Mouse (Mus musculus) embryo, embryonic 10 days (tissue): Measurements from ENCODE around the gene Gm5751.
"Not testable (repeated sequence)": the region's sequence is repeated elsewhere in the genome, so short reads cannot be mapped to it uniquely, and the experiment has no call there.

ENCODE experiments used
- DNase-seq: peaks from one replicate; pipeline ENCODE4 v3.0.0-alpha.2; 2015; ENCODE audit warnings: low spot score

Gene Gm5751

DNA sequence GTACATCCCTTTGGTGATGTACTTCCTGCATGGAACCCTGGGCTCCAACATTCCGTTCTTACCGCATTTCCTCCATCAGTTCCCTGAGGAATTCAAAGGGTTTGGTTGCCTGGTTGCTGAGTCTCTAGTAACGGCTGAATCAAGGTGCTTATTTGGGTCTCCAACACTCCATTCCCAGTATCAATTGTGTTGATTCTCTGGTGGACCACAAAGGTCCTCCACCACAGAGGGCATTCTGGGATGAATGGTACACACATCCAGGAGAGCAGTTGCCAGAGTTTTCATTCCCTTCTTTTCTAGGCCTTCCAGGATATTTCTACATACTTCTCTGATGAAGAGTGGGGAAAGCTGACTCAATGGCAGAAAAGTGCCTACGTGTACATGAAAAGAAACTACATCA is at the start of gene Gm5751:
Gene Gm5751, plus strand, starts transcription at position 301 of the 400 bp plus-strand sequence.
- not testable (repeated sequence) for DNase-seq

DNA sequence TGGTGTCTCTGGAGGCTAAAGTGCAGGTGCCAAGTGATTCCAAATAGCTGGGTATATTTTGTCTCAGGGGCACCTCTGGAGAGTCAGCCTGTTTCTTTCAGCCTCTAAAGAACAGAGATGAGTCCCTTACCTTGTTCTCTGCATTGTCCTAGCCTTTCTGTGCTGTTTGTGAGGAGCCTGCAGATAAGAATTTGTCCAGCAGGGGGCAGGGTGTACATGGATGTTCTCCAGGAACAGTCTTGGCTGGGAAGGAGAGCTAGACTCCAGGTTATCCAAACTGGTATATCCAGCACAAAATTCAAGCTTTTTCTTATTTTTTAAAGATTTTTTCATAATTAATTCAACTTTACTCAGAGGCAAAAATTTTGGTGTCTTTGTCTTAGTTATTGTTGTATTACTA is 42.0 kb upstream of the Gm5751 start:
- DNase-seq: peak; percentile 15

DNA sequence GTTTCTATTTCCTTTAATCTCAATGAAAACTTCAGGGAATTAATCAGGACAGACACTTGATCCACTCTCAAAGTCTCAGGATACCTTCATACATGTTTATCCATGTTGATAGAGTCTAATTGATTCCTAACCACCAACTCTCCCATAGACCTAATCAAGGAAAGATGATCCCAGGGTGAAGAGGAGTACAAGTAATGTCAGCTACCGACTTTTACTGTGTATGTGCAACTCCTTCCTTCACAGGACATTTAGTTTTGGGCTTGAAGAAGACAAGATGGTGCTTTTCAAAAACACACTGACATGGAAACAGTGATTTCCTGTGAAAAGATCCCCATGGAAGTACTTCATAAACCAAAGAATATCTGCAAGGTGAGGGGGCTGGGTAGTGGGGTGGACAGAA is 30.4 kb upstream of the Gm5751 start, which contains the start of gene Gm6592:
Gene Gm6592, plus strand, starts transcription at position 301 of the 400 bp plus-strand sequence.
- no peak for DNase-seq

DNA sequence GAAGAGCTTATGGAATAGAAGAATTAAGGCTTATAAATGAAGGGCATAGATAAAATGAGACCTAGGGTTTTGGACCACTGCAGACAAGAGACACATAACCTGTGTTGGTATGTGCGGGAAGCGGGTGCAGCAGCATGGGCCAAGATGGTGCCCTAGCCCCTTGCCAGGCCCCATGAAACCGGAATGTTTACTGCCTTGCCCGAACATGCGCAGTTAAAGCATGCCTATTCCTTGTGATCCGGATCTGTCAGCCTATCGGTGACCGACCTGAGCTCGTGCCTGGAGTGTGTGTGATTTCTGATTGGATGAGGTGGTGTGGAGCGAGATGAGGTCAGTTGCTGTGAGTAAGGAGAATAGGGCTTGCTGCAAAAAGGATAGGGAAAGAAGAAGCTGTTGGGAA is 21.6 kb upstream of the Gm5751 start:
- DNase-seq: no peak

DNA sequence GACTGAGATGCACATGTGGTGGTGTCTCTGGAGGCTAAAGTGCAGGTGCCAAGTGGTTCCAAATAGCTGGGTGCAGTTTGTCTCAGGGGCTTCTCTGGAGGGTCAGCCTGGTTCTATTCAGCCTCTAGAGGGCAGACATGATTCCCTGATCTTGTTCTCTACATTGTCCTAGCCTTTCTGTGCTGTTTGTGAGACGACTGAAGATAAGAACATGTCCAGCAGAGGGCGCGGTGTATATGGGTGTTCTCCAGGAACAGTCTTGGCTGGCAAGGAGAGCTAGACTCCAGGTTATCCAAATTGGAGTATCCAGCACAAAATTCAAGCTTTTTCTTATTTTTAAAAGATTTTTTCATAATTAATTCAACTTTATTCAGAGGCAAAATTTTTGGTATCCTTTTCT is 9.7 kb upstream of the Gm5751 start:
- peak; percentile 83 for DNase-seq

DNA sequence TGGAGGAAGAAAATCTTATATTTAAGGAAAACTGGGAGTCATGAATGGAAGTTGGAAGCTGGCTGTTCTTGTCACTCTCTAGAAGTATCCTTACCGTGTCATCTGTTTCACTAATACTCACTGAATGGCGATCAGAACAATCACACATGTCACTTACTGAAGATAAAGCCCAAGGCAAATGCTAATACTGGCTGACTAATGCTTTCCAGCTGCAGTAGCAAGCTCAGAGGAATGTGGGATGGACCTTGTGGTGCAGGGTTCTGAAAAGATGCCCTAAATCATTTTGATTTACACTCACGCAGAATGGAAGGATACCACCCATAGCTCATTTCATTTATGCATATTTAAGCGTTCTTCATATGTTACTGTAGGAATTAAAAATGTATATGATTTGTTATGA is 10.3 kb downstream of the Gm5751 start:
- DNase-seq: no peak

DNA sequence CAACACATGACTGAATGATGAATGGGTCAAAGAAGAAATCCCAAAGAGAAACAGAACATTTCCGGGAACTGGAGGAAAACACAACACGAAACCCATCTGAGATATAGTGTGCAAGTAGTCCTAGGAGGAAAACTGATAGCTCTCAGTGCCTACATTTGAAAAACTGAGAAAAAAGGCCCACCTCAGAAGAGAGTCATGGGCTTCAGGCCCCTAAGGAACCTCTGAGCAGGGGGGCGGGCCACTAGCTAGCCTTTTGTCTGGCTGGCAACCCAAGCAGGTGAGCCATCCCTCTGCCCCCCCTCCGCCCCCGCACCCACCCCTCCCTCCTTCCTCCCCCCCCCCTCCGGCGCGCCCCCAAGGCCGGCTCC is 17.9 kb downstream of the Gm5751 start:
- DNase-seq: no peak

DNA sequence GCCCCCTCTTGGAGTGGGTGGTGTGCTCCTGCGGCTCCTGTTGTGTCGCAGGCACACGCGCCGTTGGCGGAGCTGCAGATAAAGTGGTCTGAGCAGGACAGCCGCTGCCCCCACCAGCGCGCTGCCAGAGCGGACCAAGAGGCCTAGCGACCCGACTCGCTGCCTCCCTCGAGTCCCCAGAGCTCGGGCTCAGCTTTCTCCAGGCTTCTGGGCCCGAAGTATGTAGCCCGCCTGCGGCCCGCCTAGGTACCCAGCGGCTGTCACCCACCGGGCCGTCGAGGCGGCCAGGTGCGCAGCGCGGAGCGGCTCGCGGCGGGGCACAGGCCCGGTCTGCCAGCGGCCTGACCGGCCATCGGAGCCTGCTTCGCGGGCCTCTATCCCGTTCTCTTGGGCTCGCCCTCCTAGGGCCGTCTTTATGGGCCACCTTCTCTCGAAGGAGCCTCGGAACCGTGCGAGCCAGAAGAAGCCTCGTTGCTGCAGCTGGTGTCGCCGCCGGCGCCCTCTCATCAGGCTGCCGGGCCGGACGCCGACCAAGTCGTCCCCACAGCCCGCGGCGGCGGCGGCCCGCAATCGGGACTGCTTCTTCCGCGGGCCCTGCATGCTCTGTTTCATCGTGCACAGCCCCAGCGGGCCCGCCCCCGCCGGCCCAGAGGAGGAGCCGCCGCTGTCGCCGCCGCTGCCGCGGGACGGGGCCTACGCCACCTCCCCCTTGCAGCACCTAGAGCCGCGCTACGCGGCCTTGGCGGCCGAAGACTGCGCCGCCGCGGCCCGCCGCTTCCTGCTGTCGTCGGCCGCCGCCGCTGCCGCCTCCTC is 18.5 kb downstream of the Gm5751 start, which contains the start of gene B630019K06Rik:
Gene B630019K06Rik, plus strand, starts transcription at position 40 of the 813 bp plus-strand sequence.
- peak; percentile 56 for DNase-seq

DNA sequence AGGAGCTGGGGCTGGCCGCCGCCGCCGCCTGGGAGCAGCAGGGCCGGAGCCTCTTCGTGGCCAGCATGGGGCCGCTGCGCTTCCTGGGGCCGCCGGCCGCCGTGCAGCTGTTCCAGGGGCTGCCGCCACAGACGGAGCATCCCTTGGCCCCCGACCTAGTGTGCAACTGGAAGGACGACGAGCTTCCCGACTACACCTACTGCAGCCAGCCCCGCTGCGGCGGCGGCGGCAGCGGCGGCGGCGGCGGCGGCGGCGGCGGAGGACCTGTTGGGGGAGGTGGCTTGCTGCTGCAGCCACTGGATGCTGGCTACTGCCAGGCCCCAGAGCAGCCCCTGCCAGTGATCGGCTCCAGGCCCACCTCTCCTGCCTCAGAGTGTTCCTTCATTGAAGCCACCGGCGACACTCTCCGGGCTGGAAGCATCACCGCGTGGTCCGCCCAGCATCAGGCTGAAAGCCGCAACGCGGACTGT is 19.2 kb downstream of the Gm5751 start:
- peak; percentile 21 for DNase-seq

DNA sequence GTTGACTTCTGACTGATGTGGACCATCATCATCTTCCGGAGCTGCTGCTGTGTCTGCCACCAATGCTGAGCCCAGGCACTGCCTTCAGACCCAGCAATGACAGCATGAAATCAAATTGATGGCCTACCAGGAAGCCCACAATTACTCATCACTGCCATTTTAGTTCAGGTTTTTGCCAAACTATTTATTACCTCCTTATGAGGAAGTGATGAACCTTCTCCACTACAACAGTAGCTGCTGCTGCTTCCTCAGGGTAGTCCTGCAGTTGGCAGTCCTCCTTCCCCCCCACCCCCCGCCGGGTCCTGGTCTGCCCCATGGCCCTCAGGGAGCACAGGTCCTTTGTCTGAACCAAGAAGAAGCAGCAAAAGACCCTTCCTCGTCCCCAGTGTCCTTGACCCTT is 26.8 kb downstream of the Gm5751 start:
- no peak for DNase-seq

DNA sequence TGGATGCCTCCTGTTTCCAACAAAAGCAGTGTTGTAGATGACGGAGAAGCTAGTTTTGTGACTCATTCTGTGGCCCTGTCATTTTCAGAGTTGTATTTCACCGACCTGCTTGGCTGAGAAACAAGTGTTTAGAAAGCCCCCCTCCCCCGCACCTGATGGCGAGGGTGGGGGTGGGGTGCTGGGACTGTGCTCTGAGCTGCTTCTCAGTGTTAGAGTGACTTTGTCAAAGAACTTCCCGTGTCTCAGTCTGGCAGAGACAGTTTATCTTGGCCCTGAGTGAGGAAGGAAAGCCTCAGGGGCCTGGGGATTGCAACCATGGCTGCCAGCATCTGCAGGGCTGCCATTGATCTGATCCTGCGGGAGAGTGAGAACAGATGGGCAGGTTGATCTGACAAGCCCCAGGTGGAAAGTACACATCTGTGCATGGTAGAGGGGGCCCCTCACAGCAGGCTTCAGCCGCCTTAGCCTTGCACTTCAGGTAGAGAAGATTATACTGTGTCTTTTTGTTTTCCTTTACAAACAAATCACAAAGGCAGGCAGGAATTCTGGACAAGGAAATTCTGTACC is 27.9 kb downstream of the Gm5751 start:
- no peak for DNase-seq

DNA sequence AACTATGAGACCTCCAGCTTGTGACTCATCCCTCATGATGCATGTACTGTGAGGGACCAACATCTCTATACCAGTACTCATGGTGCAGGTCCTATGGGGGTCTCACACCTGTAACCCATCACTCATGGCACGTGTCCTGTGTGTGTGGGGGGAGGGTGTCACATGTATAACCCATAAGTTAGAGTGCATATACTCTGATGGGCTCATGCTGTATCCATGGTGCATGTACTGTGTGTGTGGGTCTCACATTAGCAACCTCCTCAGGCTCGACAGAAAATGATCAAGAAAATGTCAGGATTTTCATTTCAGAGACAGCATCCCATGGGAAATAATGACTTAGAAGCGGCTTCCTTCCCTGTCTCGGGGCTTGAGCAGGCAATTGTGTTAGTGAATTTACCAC is 47.0 kb downstream of the Gm5751 start:
- no peak for DNase-seq

DNA sequence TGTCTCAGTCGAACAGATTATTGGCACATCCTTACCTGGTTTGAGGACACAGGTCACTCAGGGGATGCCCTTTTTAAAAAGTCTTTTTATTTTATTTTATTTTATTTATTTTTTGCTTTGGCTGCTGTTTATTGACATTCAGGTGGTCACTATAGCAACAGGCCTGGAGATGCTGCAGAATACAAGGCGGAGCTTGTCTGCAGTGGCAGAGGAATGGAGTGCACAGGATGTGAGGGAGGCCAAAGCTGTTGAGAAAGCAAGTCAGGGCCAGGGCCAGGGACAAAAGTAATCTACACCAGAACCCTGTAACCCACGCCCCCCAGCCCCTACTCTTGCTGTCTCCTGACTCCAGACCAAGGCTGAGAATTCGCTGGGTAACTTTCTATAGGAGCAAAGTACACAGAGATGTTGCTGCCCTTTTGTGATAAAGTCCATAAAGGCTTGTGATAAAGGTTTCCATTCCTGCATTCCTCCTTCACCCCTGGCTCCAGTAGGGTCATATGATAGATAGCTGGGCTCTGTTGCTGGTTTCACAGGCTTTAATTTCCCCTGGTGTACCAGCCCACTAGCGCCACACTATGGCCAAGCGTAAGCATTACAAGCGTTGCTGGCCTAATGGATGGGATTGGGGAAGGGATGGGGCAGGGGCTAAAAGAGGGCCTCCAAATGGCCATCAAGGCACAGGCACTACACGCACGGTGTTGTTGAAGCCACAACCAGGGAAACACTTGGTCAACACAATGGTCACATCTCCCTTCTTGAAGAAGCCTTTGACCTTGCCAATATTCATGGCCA is 48.0 kb downstream of the Gm5751 start:
- DNase-seq: peak; percentile 4

DNA sequence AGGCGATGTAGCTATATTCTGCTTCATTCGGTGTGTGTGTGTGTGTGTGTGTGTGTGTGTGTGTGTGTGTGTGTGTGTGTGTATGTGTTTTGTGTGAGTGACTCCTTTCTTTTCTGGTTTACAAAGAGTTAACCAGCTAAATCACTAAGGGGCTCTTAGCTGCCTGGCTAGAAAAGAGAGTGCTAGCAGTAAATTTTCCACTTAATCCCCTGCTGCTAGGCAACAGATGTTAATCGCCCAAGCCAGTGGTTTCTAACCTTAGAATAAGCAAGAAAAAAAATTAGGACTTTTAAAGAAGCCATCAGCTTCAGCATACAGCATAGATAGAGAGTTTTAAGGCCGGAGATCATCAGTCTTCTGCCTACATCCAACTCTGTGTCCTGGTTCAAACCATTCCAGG is 53.3 kb downstream of the Gm5751 start:
- peak; percentile 13 for DNase-seq
